Mouse (Mus musculus) lung, postnatal 25 days (tissue): ENCODE results near the gene Gcn1l1.
"Not testable (repeated sequence)": the region's sequence is repeated elsewhere in the genome, so short reads cannot be mapped to it uniquely, and the experiment has no call there.

Experiments
- DNase-seq: peaks from one replicate; pipeline ENCODE4 v3.0.0; 2022; ENCODE audit warnings: low spot score

The Gcn1l1 gene

GRCm38 (mm10) chr5:115559237-115560101, 5.6 kb upstream of the Gcn1l1 start, which contains the start of gene Rplp0:
Rplp0 (plus strand) TSS chr5:115559467.
- peak; percentile 99 for DNase-seq

- no peak for DNase-seq
These were observed 4.6 kb upstream of the Gcn1l1 start for GRCm38 (mm10) chr5:115560336-115560905.

- no peak for DNase-seq
These were observed 1.1 kb upstream of the Gcn1l1 start for GRCm38 (mm10) chr5:115563771-115564585.

GRCm38 (mm10) chr5:115565403-115565802, 349 bp downstream of the Gcn1l1 start:
- DNase-seq, result no peak

- no peak for DNase-seq
These were observed 3.6 kb downstream of the Gcn1l1 start for GRCm38 (mm10) chr5:115568681-115569080.

GRCm38 (mm10) chr5:115569308-115569707, 4.3 kb downstream of the Gcn1l1 start:
- DNase-seq, result no peak

- no peak for DNase-seq
These were observed 4.7 kb downstream of the Gcn1l1 start for GRCm38 (mm10) chr5:115569721-115570120.

- DNase-seq, result no peak
These were observed 6.0 kb downstream of the Gcn1l1 start for GRCm38 (mm10) chr5:115571086-115571485.

GRCm38 (mm10) chr5:115572679-115573535, 7.9 kb downstream of the Gcn1l1 start:
- DNase-seq, result peak; percentile 76

- no peak for DNase-seq
These were observed 9.9 kb downstream of the Gcn1l1 start for GRCm38 (mm10) chr5:115574992-115575391.

GRCm38 (mm10) chr5:115577686-115578085, 12.6 kb downstream of the Gcn1l1 start:
- DNase-seq, result not testable (repeated sequence)

GRCm38 (mm10) chr5:115578922-115579321, 13.9 kb downstream of the Gcn1l1 start:
- no peak for DNase-seq

GRCm38 (mm10) chr5:115579363-115579762, 14.3 kb downstream of the Gcn1l1 start:
- DNase-seq, result no peak

- no peak for DNase-seq
These were observed 15.4 kb downstream of the Gcn1l1 start for GRCm38 (mm10) chr5:115580229-115581001.

GRCm38 (mm10) chr5:115581662-115582061, 16.6 kb downstream of the Gcn1l1 start:
- no peak for DNase-seq

GRCm38 (mm10) chr5:115585616-115586015, 20.6 kb downstream of the Gcn1l1 start:
- no peak for DNase-seq

GRCm38 (mm10) chr5:115586166-115586565, 21.1 kb downstream of the Gcn1l1 start:
- no peak for DNase-seq

GRCm38 (mm10) chr5:115586780-115587179, 21.7 kb downstream of the Gcn1l1 start:
- DNase-seq, result no peak

- DNase-seq, result no peak
These were observed 26.0 kb downstream of the Gcn1l1 start for GRCm38 (mm10) chr5:115591028-115591427.

GRCm38 (mm10) chr5:115591506-115591905, 26.5 kb downstream of the Gcn1l1 start:
- no peak for DNase-seq

- no peak for DNase-seq
These were observed 38.5 kb downstream of the Gcn1l1 start for GRCm38 (mm10) chr5:115603561-115603960.
